Mouse (Mus musculus) adipose tissue, adult 10 weeks (tissue): ENCODE measurements around the gene Gm19345. TPM values are rescaled to one million over a fixed set of nuclear protein-coding genes. Genes with fewer than 3 reads are reported as not detected.

Source experiments
- polyA plus RNA-seq: library from polyadenylated mRNA; stranded (reverse); fragments of 350-450 nt; fragmentation: Illumina TruSeq; extraction: RNeasy Lipid Tissue Mini Kit (QIAGEN cat#74804); gene quantifications from one replicate; pipeline ENCODE4 v1.2.3, GENCODE M21; 2014; ENCODE audit warnings: low read depth, low replicate concordance

Gm19345 gene
- not detected for polyA plus RNA-seq

GRCm38 (mm10) chr7:19851858-19852570, at the start of gene Gm19345:
TSS of gene Gm19345 (plus strand) at chr7:19852003.

DNA sequence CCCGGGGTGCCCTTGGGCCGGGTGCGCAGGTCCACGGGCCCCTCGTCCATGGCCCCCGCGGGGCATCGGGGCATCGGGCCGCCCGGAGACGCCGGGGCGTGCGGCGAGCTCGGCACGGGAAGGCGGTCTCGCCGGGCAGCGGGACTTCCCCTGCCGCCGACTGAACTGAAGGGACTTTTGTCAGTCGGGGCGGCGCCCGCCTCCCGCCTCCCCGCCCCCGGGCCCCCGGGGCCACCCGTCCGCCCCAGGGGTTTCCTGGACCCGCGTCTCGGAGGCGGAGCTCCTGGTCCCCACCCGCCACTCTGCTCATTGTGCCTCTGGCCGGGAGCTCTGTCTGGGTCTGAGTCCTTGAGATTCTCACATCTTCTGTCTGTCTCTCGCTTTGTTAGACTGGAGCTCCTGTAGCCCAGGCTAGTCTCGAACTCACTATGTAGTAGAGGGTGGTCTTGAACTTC, 29.2 kb upstream of the Gm19345 start, which contains the start of gene Bcl3:
Gene Bcl3, minus strand, starts transcription at position 167 of the 455 bp plus-strand sequence.

GRCm38 (mm10) chr7:19861199-19861598, 9.4 kb downstream of the Gm19345 start, which contains the start of gene Ceacam16:
TSS of gene Ceacam16 (minus strand) at chr7:19861299.

DNA sequence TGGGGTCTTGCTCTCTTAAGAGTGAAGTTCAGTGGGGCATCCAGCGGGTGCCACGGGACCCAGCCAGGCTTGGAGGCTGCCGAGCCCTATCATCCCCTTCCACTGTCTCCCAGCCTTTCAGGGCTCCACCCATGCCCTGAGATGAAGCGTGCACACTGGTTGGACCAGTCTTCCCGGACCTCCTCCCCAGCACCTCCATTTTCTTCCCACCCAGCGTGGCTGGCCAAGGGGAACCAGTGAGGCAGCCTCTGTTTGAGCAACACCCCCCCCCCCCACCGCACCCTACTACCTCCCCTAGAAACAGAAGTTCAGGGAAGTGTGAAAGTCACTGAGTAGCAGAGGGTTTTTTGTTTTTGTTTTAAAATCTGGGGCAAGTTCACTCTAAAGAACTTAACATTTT, 36.0 kb downstream of the Gm19345 start, which contains the start of gene Ceacam19:
Gene Ceacam19, minus strand, starts transcription at position 117 of the 400 bp plus-strand sequence.

Other genes with a start within 250 kb of the Gm19345 start
- 40.3 TPM for gene Clasrp, start 247.5 kb upstream of the Gm19345 start, polyA plus RNA-seq
- 12.3 TPM for gene Relb, start 222.6 kb upstream of the Gm19345 start, polyA plus RNA-seq
- gene Clptm1, start 187.0 kb upstream of the Gm19345 start, polyA plus RNA-seq, result 73.8 TPM
- 2.8 TPM for gene Apoc2, start 174.1 kb upstream of the Gm19345 start, polyA plus RNA-seq
- not detected for gene Gm44805, start 170.6 kb upstream of the Gm19345 start, polyA plus RNA-seq
- 4.9 TPM for gene Apoc4, start 170.5 kb upstream of the Gm19345 start, polyA plus RNA-seq
- 298 TPM for gene Apoc1, start 159.3 kb upstream of the Gm19345 start, polyA plus RNA-seq
- 3,823 TPM for gene Apoe, start 152.8 kb upstream of the Gm19345 start, polyA plus RNA-seq
- gene Tomm40, start 136.6 kb upstream of the Gm19345 start, polyA plus RNA-seq, result 50.1 TPM
- gene Nectin2, start 101.5 kb upstream of the Gm19345 start, polyA plus RNA-seq, result 27.4 TPM
- 75.8 TPM for gene Bcam, start 81.0 kb upstream of the Gm19345 start, polyA plus RNA-seq
- gene Cblc, start 55.2 kb upstream of the Gm19345 start, polyA plus RNA-seq, result 16.0 TPM
- gene Bcl3, start 29.2 kb upstream of the Gm19345 start, polyA plus RNA-seq, result 7.0 TPM
- not detected for gene Ceacam16, start 9.3 kb downstream of the Gm19345 start, polyA plus RNA-seq
- gene Ceacam19, start 36.0 kb downstream of the Gm19345 start, polyA plus RNA-seq, result 0.22 TPM
- 20.5 TPM for gene Pvr, start 69.2 kb downstream of the Gm19345 start, polyA plus RNA-seq
- not detected for gene Igsf23, start 98.8 kb downstream of the Gm19345 start, polyA plus RNA-seq
- gene Ceacam20, start 113.4 kb downstream of the Gm19345 start, polyA plus RNA-seq, result 0.24 TPM
- 2.6 TPM for gene Nlrp9b, start 139.5 kb downstream of the Gm19345 start, polyA plus RNA-seq
- gene Vmn1r91, start 247.7 kb downstream of the Gm19345 start, polyA plus RNA-seq, result not detected